Comparison of ENCODE assay signal across 9 mouse cellular contexts in the genomic region with DNA sequence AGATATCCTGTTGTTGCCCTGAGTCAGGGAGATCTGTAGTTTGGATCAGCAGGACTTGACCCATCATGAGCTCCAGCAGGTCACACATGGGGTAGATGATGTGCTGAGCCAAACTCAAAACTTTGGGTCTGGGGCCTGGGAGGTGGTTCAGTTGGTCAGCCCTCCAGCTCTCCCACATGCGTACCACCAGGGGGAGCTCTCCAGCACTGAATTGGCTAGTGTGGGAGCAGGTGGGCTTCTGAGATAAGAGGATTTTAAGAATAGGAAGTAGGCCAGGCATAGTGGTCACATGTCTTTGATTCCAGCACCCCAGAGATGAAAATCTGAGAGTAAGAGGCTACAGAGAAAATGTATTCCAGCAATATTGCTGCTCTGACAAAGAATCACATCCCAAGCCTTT. TPM values are rescaled to one million over a fixed set of nuclear protein-coding genes. Genes with fewer than 3 reads are reported as not detected.
DNase-seq lines count a peak whose midpoint lies in the region; ATAC-seq lines count a peak whose summit lies in the region.
"Had no signal": no experiment of that assay in that cellular context is flagged by ENCODE, and none has a peak within 500 bp of the region (broad histone marks: within the 10 kb centered on the region; RNA-seq: fewer than 3 reads in every experiment).

No protein-coding gene starts in this region.

- peak; percentile 59; the same call in 1 of the 2 replicates for ATAC-seq in embryonic facial prominence, embryonic 11.5 days (replicated peaks; ENCODE audit: insufficient number of reproducible peaks, low FRiP score, low TSS enrichment, low read depth)
- ATAC-seq in midbrain, embryonic 13.5 days, result peak; percentile 43; the same call in 1 of the 2 replicates

- DNase-seq in heart, adult 8-10 months (ENCODE audit: low spot score), result peak; percentile 18
- DNase-seq in heart, postnatal 25 days (ENCODE audit: low spot score), result no peak
- peak; percentile 19 for DNase-seq in urinary bladder, postnatal 25 days (ENCODE audit: low spot score)
- DNase-seq in urinary bladder, postnatal 14 days (ENCODE audit: low spot score), result no peak
- peak; percentile 74 for DNase-seq in embryonic facial prominence, embryonic 11.5 days (ENCODE audit: low spot score)
- DNase-seq in layer of hippocampus, adult 8-10 months (ENCODE audit: low spot score in 2 of 2), result no peak
- DNase-seq in MN1 (ENCODE audit: low spot score), result no peak

- intact Hi-C loops in heart, postnatal 25 days (cut with DNase I), result loop anchor here (1.0 kb wide), 1 partner anchor 68 kb away; no protein-coding TSS in a partner anchor

- H3K36me3 ChIP-seq in embryonic facial prominence, embryonic 11.5 days (replicated peaks; ENCODE audit: control insufficient read depth, insufficient read depth, low read depth, low read length), result no peaks in the 10 kb centered on the region
- no peaks in the 10 kb centered on the region for H3K36me3 ChIP-seq in midbrain, embryonic 13.5 days

- H3K9ac ChIP-seq in embryonic facial prominence, embryonic 11.5 days (replicated peaks; ENCODE audit: low read length), result no peak overlapping the region
- H3K9ac ChIP-seq in midbrain, embryonic 13.5 days (replicated peaks), result no peak overlapping the region

- H3K27ac ChIP-seq in embryonic facial prominence, embryonic 11.5 days (replicated peaks; ENCODE audit: low read depth, low read length), result no peak overlapping the region
- H3K27ac ChIP-seq in midbrain, embryonic 13.5 days, result no peak overlapping the region
- H3K27ac ChIP-seq: macrophage had no signal

- 0% methylated on average over 1 of the region's 1 CpGs for WGBS in embryonic facial prominence, embryonic 11.5 days
- 18% methylated on average over 1 of the region's 1 CpGs for WGBS in midbrain, embryonic 13.5 days

- H3K4me3 ChIP-seq in embryonic facial prominence, embryonic 11.5 days (ENCODE audit: low read depth, low read length), result no peak overlapping the region
- H3K4me3 ChIP-seq in midbrain, embryonic 13.5 days (replicated peaks), result no peak overlapping the region

- no peaks in the 10 kb centered on the region for H3K4me1 ChIP-seq in embryonic facial prominence, embryonic 11.5 days (ENCODE audit: control insufficient read depth, insufficient read depth, low read length)
- H3K4me1 ChIP-seq in midbrain, embryonic 13.5 days (replicated peaks), result no peaks in the 10 kb centered on the region

- H3K9me3 ChIP-seq in embryonic facial prominence, embryonic 11.5 days (replicated peaks; ENCODE audit: control insufficient read depth, low read length), result no peaks in the 10 kb centered on the region
- H3K9me3 ChIP-seq in midbrain, embryonic 13.5 days, result no peaks in the 10 kb centered on the region; the same call in 1 of the 2 replicates

- H3K27me3 ChIP-seq in embryonic facial prominence, embryonic 11.5 days (ENCODE audit: control insufficient read depth, insufficient read depth, low read length), result no peaks in the 10 kb centered on the region
- H3K27me3 ChIP-seq in midbrain, embryonic 13.5 days, result no peaks in the 10 kb centered on the region

- no peak overlapping the region for H3K4me2 ChIP-seq in embryonic facial prominence, embryonic 11.5 days (ENCODE audit: low read depth, low read length)
- no peak overlapping the region for H3K4me2 ChIP-seq in midbrain, embryonic 13.5 days (replicated peaks)

RNA-seq across cellular contexts. Expression of gene Med15, which starts 11.8 kb away (rescaled TPM):
- total RNA-seq in heart, adult 8-10 months (2022), result 10 to 100 TPM; 22.3 to 27.2 (median 23.0) TPM
- total RNA-seq in heart, postnatal 25 days (2021), result 10 to 100 TPM; 24.5 to 26.6 TPM
- polyA plus RNA-seq in embryonic facial prominence, embryonic 11.5 days (2014; fragmentation: Nextera tagmentation; extraction: Ambion mirVana), result 32.8 and 33.6 TPM in 2 replicates
- 44.7 and 47.7 TPM in 2 replicates for polyA plus RNA-seq in midbrain, embryonic 13.5 days (2015; fragmentation: Nextera tagmentation; extraction: Ambion mirVana)
- 10 to 100 TPM; 72.6 to 84.6 (median 78.3) TPM for total RNA-seq in layer of hippocampus, adult 8-10 months (2022)

RNA-seq across cellular contexts. Expression of gene Klhl22, which starts 14.9 kb away (rescaled TPM):
- total RNA-seq in heart, adult 8-10 months (2022), result 10 to 100 TPM; 18.8 to 23.0 (median 19.4) TPM
- 10 to 100 TPM; 16.1 to 16.7 TPM for total RNA-seq in heart, postnatal 25 days (2021)
- polyA plus RNA-seq in embryonic facial prominence, embryonic 11.5 days (2014; fragmentation: Nextera tagmentation; extraction: Ambion mirVana), result 48.0 and 58.1 TPM in 2 replicates
- polyA plus RNA-seq in midbrain, embryonic 13.5 days (2015; fragmentation: Nextera tagmentation; extraction: Ambion mirVana), result 64.9 and 68.9 TPM in 2 replicates
- 100 to 1,000 TPM in 2 of 4 experiments, 10 to 100 TPM in 2; 95.8 to 105 (median 101) TPM for total RNA-seq in layer of hippocampus, adult 8-10 months (2022)

RNA-seq across cellular contexts. Expression of gene Scarf2, which starts 52.5 kb away (rescaled TPM):
- 1 to 10 TPM; 3.3 to 5.2 (median 4.4) TPM for total RNA-seq in heart, adult 8-10 months (2022)
- total RNA-seq in heart, postnatal 25 days (2021), result 1 to 10 TPM; 5.1 to 5.6 TPM
- 13.5 and 15.3 TPM in 2 replicates for polyA plus RNA-seq in embryonic facial prominence, embryonic 11.5 days (2014; fragmentation: Nextera tagmentation; extraction: Ambion mirVana)
- 0.85 and 1.6 TPM in 2 replicates for polyA plus RNA-seq in midbrain, embryonic 13.5 days (2015; fragmentation: Nextera tagmentation; extraction: Ambion mirVana)
- total RNA-seq in layer of hippocampus, adult 8-10 months (2022), result 1 to 10 TPM; 1.9 to 4.7 (median 3.0) TPM

Comparison
In these comparisons a context has a peak if more than half of its experiments do, and no peak if none do; other contexts are left out.
1. DNase-seq: peak in heart, adult 8-10 months (single experiment), urinary bladder, postnatal 25 days (single experiment) and embryonic facial prominence, embryonic 11.5 days (single experiment); none in heart, postnatal 25 days (single experiment), urinary bladder, postnatal 14 days (single experiment), layer of hippocampus, adult 8-10 months (0 of 2) and MN1 (single experiment).
2. RNA of gene Klhl22, which starts 14.9 kb away (total RNA-seq): 95.8 to 105 TPM in layer of hippocampus, adult 8-10 months; 18.8 to 23.0 TPM in heart, adult 8-10 months and 16.1 to 16.7 TPM in heart, postnatal 25 days; every median in the first group is over 4 times any median in the second.